Mouse (Mus musculus) heart, postnatal 25 days (tissue): Measurements from ENCODE around the gene Il1a. TPM values are rescaled to one million over a fixed set of nuclear protein-coding genes. Genes with fewer than 3 reads are reported as not detected.

Experiments
- DNase-seq: peaks from one replicate; pipeline ENCODE4 v3.0.0; 2022; ENCODE audit warnings: low spot score
- intact Hi-C: fragments of 180-260 bp; cut with DNase I; formaldehyde crosslinking; loops from one replicate; pipeline ENCODE4 v1.15.1; 2025
- total RNA-seq, 2 experiments: library from RNA; stranded (reverse); gene quantifications; 2 replicates each; pipeline ENCODE4 v1.2.3; 2021

The Il1a gene
- total RNA-seq, 2 experiments from 2014 or later = not detected

GRCm38 (mm10) chr2:129269161-129269643 is 40.6 kb downstream of the Il1a start:
- intact Hi-C loops = no loop called here
- no peak for DNase-seq

- intact Hi-C loops = no loop called here
- no peak for DNase-seq
Observed at GRCm38 (mm10) chr2:129267738-129268137, 42.0 kb downstream of the Il1a start.

DNA sequence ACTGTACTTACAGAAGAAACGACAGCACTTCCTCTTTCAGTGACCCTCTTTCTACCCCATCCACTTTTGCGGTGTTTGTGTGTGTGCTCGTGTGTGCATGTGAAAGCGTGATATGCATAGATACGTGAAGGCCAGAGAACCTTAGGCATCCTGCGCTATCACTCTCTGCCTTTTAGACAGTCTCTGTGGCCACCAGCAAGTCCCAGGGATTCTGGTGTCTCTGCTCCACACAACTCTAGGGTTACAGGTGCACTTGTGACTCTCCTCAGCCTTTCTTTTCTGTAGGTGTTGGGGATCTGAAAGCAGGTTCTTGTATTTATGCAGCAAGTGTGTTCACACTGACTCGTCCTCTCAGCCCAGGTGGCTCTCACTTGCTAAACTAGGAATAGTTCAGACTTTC is 44.5 kb downstream of the Il1a start:
- no peak for DNase-seq
- intact Hi-C loops = no loop called here

GRCm38 (mm10) chr2:129263073-129263472 is 46.7 kb downstream of the Il1a start:
- intact Hi-C loops = no loop called here
- no peak for DNase-seq

DNA sequence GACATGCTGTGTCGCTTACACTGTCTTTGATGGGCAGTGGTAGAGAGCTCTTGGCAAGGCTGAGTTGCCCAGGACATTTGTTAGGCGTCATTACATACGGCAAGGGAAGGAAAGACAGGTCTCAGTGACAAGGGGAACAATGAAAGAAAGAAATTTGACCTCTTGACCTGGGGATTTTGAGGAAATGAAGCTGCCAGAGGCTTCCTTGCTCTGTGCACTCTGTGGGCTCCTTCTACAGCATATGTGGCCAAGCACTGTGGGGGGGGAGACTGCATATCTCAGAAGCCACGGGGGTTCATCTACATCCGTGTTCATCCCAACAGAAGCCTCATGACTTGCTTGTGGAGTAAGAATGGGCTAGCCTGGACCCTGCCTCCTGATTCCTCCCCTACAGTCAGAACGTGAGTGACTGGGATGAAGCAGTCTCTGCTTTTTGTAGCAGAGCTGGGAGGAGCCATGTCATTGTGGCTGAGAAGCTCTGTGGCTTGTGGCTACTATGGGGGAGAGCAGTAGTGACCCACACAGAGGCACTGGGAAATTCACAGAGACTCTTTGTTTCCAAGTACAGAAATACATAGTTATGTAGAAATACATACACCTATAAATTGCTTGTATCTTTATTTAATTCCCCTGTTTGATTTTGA is 48.5 kb downstream of the Il1a start:
- DNase-seq = no peak

GRCm38 (mm10) chr2:129260646-129261045 is 49.1 kb downstream of the Il1a start:
- intact Hi-C loops = no loop called here

More for the DNA sequence above, 48.5 kb downstream of the Il1a start:
- intact Hi-C loops = no loop called here

GRCm38 (mm10) chr2:129258475-129259211 is 51.1 kb downstream of the Il1a start:
- DNase-seq = no peak
- intact Hi-C loops = loop anchor here (1.0 to 5.0 kb wide), 5 partner anchors 84 to 311 kb away; no protein-coding TSS in a partner anchor

More at GRCm38 (mm10) chr2:129260646-129261045, 49.1 kb downstream of the Il1a start:
- no peak for DNase-seq

- intact Hi-C loops = loop anchor here (1.0 to 5.0 kb wide), 5 partner anchors 84 to 311 kb away; no protein-coding TSS in a partner anchor
- no peak for DNase-seq
Observed at GRCm38 (mm10) chr2:129258056-129258455, 51.7 kb downstream of the Il1a start.

GRCm38 (mm10) chr2:129256006-129256405 is 53.8 kb downstream of the Il1a start:
- no peak for DNase-seq

GRCm38 (mm10) chr2:129254076-129254475 is 55.7 kb downstream of the Il1a start:
- intact Hi-C loops = no loop called here
- no peak for DNase-seq

More at GRCm38 (mm10) chr2:129256006-129256405, 53.8 kb downstream of the Il1a start:
- intact Hi-C loops = loop anchor here (5.0 kb wide), 4 partner anchors 124 to 309 kb away; no protein-coding TSS in a partner anchor

DNA sequence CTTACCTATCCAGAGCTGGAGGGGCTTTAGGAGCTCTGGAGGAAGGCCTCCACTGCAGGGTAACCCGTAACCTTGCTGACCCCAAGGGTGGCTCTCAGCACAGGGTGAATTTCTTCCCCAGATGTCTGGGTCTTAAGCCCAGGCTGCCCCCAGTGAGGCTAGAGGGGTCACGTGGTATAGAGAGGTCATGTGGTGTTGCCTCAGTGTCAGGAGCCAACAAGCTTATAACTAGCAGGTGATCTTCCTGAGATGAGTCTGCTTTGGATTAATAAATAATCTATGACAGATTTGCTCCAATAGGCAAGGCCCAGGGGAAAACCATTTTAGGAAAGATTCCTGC is 56.2 kb downstream of the Il1a start:
- DNase-seq = no peak
- intact Hi-C loops = no loop called here

GRCm38 (mm10) chr2:129252836-129253630 is 56.7 kb downstream of the Il1a start:
- intact Hi-C loops = no loop called here
- DNase-seq = no peak

Other genes starting within 250 kb of the Il1a start
- 10 to 100 TPM; 17.1 to 18.8 TPM for gene Ttl, start 244.0 kb downstream of the Il1a start, total RNA-seq
- gene Polr1b, start 209.0 kb downstream of the Il1a start, total RNA-seq = 10 to 100 TPM; 10.3 to 11.3 TPM
- 10 to 100 TPM; 10.0 to 10.1 TPM for gene Chchd5, start 180.3 kb downstream of the Il1a start, total RNA-seq
- 10 to 100 TPM; 11.3 to 12.4 TPM for gene Slc20a1, start 111.2 kb downstream of the Il1a start, total RNA-seq
- gene Ckap2l, start 12.8 kb downstream of the Il1a start, total RNA-seq = under 1 TPM; 0.81 to 0.95 TPM
- gene Il1b, start 61.2 kb upstream of the Il1a start, total RNA-seq = not detected
- not detected for gene F830045P16Rik, start 226.6 kb upstream of the Il1a start, total RNA-seq